Mouse (Mus musculus) lung, postnatal 0 days (tissue): Measurements from ENCODE around the gene Ssh1.
A peak's percentile ranks its signal among the peaks of the same experiment; 100 is the strongest.

Experiments
- CTCF ChIP-seq: IDR thresholded peaks from 2 replicates; pipeline ENCODE4 v1.5.1; 2016; ENCODE audit warnings: antibody characterized with exemption, mild to moderate bottlenecking
- EP300 ChIP-seq: IDR thresholded peaks from 2 replicates; pipeline ENCODE4 v1.6.1; 2016; ENCODE audit warnings: antibody characterized with exemption, mild to moderate bottlenecking, control low read depth

DNA sequence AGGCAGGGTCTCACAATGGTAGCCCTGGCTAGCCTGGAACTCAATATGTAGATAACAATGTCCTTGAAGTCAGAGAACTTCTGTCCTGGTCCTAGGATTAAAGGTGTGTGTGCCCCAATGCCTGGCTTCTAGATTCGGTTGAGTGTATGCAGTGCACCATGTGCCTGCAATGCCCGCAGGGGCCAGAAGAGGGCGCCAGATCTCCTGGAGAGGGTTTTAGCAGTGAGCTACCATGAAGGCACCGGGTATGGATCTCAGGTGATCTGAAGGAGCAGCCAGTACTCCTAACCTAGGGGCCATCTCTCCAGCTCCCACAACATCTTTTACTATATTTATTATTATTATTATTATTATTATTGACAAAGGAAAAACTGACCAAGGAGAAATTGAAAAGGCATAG is 37.2 kb downstream of the Ssh1 start:
- TF ChIP-seq CTCF (peak; percentile 97), EP300 (no peak)
